In genomic region chr10:74924274-74924673, GRCm38 (mm10) we compare ENCODE assay signal across 14 mouse cellular contexts.
"Had no signal": no experiment of that assay in that cellular context is flagged by ENCODE, and none has a peak within 500 bp of the region (broad histone marks: within the 10 kb centered on the region; RNA-seq: fewer than 3 reads in every experiment).

No protein-coding gene starts in this region.

- H3K9me3 ChIP-seq: lung, embryonic 15.5 days; midbrain, embryonic 13.5 days; midbrain, embryonic 15.5 days; neural tube, embryonic 12.5 days; stomach, embryonic 15.5 days had no signal

- DNase-seq: liver, postnatal 0 days; lung, adult 2 months; lung, postnatal 14 days; lung, postnatal 36 days; right cerebral cortex, postnatal 14 days; thymus, adult 2 months; thymus, postnatal 25 days; thymus, postnatal 4 days had no signal

- H3K27me3 ChIP-seq: lung, embryonic 15.5 days; midbrain, embryonic 15.5 days; neural tube, embryonic 12.5 days; stomach, embryonic 15.5 days had no signal

- ATAC-seq: liver, postnatal 0 days; lung, postnatal 0 days; midbrain, embryonic 13.5 days; midbrain, embryonic 15.5 days had no signal

- H3K36me3 ChIP-seq: lung, embryonic 15.5 days; midbrain, embryonic 13.5 days; midbrain, embryonic 15.5 days; neural tube, embryonic 12.5 days; stomach, embryonic 15.5 days had no signal

- H3K4me3 ChIP-seq: lung, embryonic 15.5 days; midbrain, embryonic 13.5 days; midbrain, embryonic 15.5 days; neural tube, embryonic 12.5 days; stomach, embryonic 15.5 days had no signal
